Mouse (Mus musculus): ENCODE results near the gene Fkbp1a. TPM values are rescaled to one million over a fixed set of nuclear protein-coding genes. Genes with fewer than 3 reads are reported as not detected.
A peak's percentile ranks its signal among the peaks of the same experiment; 100 is the strongest.

Gene Fkbp1a
- total and polyA plus RNA-seq, 3 experiments: 26.2 to 1,080 (median 304) TPM

DNA sequence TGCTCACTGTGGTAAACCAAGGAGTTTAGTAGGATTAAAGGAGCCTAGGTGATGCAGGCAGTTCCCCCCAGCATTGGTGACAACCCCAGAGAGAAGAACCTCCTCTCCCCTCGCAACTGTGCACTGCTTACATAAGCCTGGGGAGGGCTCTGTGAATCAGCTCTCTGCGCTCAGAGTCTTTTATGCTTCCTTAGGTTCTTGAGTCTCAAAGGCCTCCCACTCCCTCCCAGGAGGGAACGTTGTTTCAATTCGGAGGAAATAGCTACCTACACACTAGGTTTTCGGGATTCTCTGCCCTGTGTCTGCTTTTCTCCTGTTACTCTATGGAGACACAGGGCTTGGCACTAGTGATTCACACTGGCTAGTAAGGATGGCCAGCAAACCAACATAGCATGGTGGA lies 32.3 kb downstream of the Fkbp1a start:
- H3K4me1 ChIP-seq (ENCODE audit: control insufficient read depth in 1 of 2, insufficient read depth in 2 of 2, low read length in 2 of 2): no peaks in the 10 kb centered on the region
- TF ChIP-seq CHD1 (IDR thresholded peaks at IDR 0.05; ENCODE audit: low read depth, low read length): no peak
- TF ChIP-seq ZC3H11A (IDR thresholded peaks at IDR 0.05; ENCODE audit: low read depth, low read length): no peak
- no peak for TF ChIP-seq ZKSCAN1 (IDR thresholded peaks at IDR 0.05; ENCODE audit: low read depth, low read length)
- no peak for TF ChIP-seq MEF2A (IDR thresholded peaks at IDR 0.05; ENCODE audit: extremely low read depth, insufficient replicate concordance, low read depth, low read length, poor library complexity, severe bottlenecking)
- no peak for TF ChIP-seq MYC (IDR thresholded peaks at IDR 0.05; ENCODE audit: low read depth, low read length)
- no peak for TF ChIP-seq MYB (IDR thresholded peaks at IDR 0.05; ENCODE audit: low read depth, low read length)
- TF ChIP-seq RAD21 (IDR thresholded peaks at IDR 0.05; ENCODE audit: low read depth, low read length): no peak
- no peak for TF ChIP-seq NELFE (IDR thresholded peaks at IDR 0.05; ENCODE audit: low read depth, low read length)
- no peak for TF ChIP-seq ELF1 (IDR thresholded peaks at IDR 0.05; ENCODE audit: low read depth, low read length)
- TF ChIP-seq POLR2A (IDR thresholded peaks at IDR 0.05; ENCODE audit: control insufficient read depth in 1 of 2, insufficient read depth in 1 of 2, low read depth in 1 of 2, low read length in 2 of 2, poor library complexity in 1 of 2): no peak
- TF ChIP-seq SIN3A (IDR thresholded peaks at IDR 0.05; ENCODE audit: low read length): no peak
- TF ChIP-seq UBTF (IDR thresholded peaks at IDR 0.05; ENCODE audit: borderline replicate concordance, insufficient read depth, low read depth, low read length): no peak
- no peak for TF ChIP-seq KAT2A (conservative IDR thresholded peaks at IDR 0.05; ENCODE audit: low read depth, low read length)
- H3K9ac ChIP-seq (ENCODE audit: control insufficient read depth, low read depth, low read length, poor library complexity, severe bottlenecking): no peak overlapping the region
- no peak overlapping the region for H3K4me3 ChIP-seq (ENCODE audit: control insufficient read depth in 1 of 2, insufficient read depth in 1 of 2, low read depth in 2 of 2, low read length in 2 of 2)
- no peak for DNase-seq (ENCODE audit: low read depth, low spot score)
- H3K79me2 ChIP-seq (ENCODE audit: control insufficient read depth, insufficient read depth, low read length, poor library complexity): no peaks in the 10 kb centered on the region
- H3K36me3 ChIP-seq (ENCODE audit: control insufficient read depth in 1 of 2, insufficient read depth in 2 of 2, low read length in 2 of 2): no peaks in the 10 kb centered on the region
- H3K27ac ChIP-seq (ENCODE audit: control insufficient read depth, low read depth, low read length): no peak overlapping the region
- no peaks in the 10 kb centered on the region for H3K9me3 ChIP-seq (replicated peaks; ENCODE audit: insufficient read depth, low read length)
- no peaks in the 10 kb centered on the region; a peak in 1 of 4 replicates for H3K27me3 ChIP-seq (ENCODE audit: control insufficient read depth in 1 of 2, insufficient read depth in 2 of 2, low read length in 2 of 2)

DNA sequence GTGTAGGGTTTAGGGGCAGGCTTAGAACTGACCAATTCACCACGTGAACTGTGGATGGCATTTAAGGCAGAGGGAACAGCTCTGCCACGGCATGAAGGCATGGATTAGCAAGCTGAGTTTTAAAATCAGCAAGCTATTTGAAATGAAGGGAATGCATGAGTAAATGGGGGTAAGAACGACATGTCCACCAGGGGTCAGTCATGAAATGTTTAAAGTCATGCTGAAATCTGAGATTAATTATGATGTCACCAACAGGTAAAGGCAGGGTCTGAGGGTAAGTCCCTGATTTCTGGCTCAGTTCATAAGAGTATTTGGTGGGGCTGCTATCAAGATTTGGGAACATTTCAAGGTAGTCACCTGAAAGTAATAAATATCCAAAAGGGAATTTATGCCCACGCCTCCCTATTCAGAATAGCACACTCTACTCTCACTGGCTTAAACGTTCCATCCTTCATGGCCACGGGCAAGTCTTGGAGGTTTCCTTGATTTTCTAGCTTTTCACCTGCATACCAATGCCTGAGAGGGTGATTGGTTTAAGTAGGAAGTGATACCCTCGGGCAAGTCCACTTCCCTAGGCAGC lies 32.9 kb downstream of the Fkbp1a start:
- Histone ChIP-seq H3K27ac (ENCODE audit: control insufficient read depth, low read depth, low read length) (no peak overlapping the region), H3K4me3 (ENCODE audit: control insufficient read depth in 1 of 2, insufficient read depth in 1 of 2, low read depth in 2 of 2, low read length in 2 of 2) (no peak overlapping the region)

More for the DNA sequence above, 32.9 kb downstream of the Fkbp1a start:
- Histone ChIP-seq H3K36me3 (ENCODE audit: control insufficient read depth in 1 of 2, insufficient read depth in 2 of 2, low read length in 2 of 2) (no peaks in the 10 kb centered on the region), H3K27me3 (ENCODE audit: control insufficient read depth in 1 of 2, insufficient read depth in 2 of 2, low read length in 2 of 2) (no peaks in the 10 kb centered on the region; a peak in 1 of 4 replicates), H3K79me2 (ENCODE audit: control insufficient read depth, insufficient read depth, low read length, poor library complexity) (no peaks in the 10 kb centered on the region), H3K9me3 (replicated peaks; ENCODE audit: insufficient read depth, low read length) (no peaks in the 10 kb centered on the region), H3K4me1 (ENCODE audit: control insufficient read depth in 1 of 2, insufficient read depth in 2 of 2, low read length in 2 of 2) (no peaks in the 10 kb centered on the region), H3K9ac (ENCODE audit: control insufficient read depth, low read depth, low read length, poor library complexity, severe bottlenecking) (no peak overlapping the region)
- no peak for DNase-seq (ENCODE audit: low read depth, low spot score)
- TF ChIP-seq ZC3H11A (IDR thresholded peaks at IDR 0.05; ENCODE audit: low read depth, low read length): no peak
- TF ChIP-seq CTCF (IDR thresholded peaks at IDR 0.05 in 2 of 3, conservative IDR thresholded peaks at IDR 0.05 in 1 of 3; ENCODE audit: control insufficient read depth in 1 of 3, insufficient read depth in 1 of 3, low read depth in 2 of 3, low read length in 3 of 3, poor library complexity in 1 of 3, severe bottlenecking in 1 of 3): peak in 2 of 3 experiments; percentile 12 to 34; a peak in 2 of 6 replicates
- peak; percentile 37 for TF ChIP-seq RAD21 (IDR thresholded peaks at IDR 0.05; ENCODE audit: low read depth, low read length)
